Mouse (Mus musculus) embryonic facial prominence, embryonic 14.5 days (tissue): Measurements from ENCODE around the gene Sh3rf3. TPM values are rescaled to one million over a fixed set of nuclear protein-coding genes. Genes with fewer than 3 reads are reported as not detected.

Experiments
- ATAC-seq: fragments of 200-750 bp; cut with Nextera tagmentation; 2 replicates; pipeline ENCODE4 v1.8.0; 2017; ENCODE audit warnings: low read depth, moderate number of reproducible peaks, moderate TSS enrichment
- DNase-seq: peaks from one replicate; pipeline ENCODE4 v3.0.0-alpha.2; 2015; ENCODE audit warnings: low spot score
- H3K27ac ChIP-seq: fragments of 300-500 bp; sonication (generic); replicated peaks from 2 replicates; pipeline ENCODE4 v1.5.1; 2014; ENCODE audit warnings: low read depth, mild to moderate bottlenecking, low read length, moderate library complexity
- H3K27me3 ChIP-seq: fragments of 300-500 bp; sonication (generic); replicated peaks from 2 replicates; pipeline ENCODE4 v1.6.1; 2014; ENCODE audit warnings: low read length; ENCODE audit not compliant: control insufficient read depth, insufficient read depth
- H3K36me3 ChIP-seq: fragments of 300-500 bp; sonication (generic); 2 replicates; pipeline ENCODE4 v1.6.1; 2014; ENCODE audit warnings: low read length, mixed read lengths; ENCODE audit not compliant: control insufficient read depth, insufficient read depth
- H3K4me1 ChIP-seq: fragments of 300-500 bp; sonication (generic); 2 replicates; pipeline ENCODE4 v1.6.1; 2014; ENCODE audit warnings: antibody characterized with exemption, low read length; ENCODE audit not compliant: control insufficient read depth, insufficient read depth
- H3K4me2 ChIP-seq: fragments of 300-500 bp; sonication (generic); 2 replicates; pipeline ENCODE4 v1.6.1; 2014; ENCODE audit warnings: low read depth, mild to moderate bottlenecking, low read length, moderate library complexity, mixed read lengths
- H3K4me3 ChIP-seq: fragments of 300-500 bp; sonication (generic); 2 replicates; pipeline ENCODE4 v1.5.1; 2014; ENCODE audit warnings: low read depth, mild to moderate bottlenecking, low read length
- H3K9ac ChIP-seq: fragments of 300-500 bp; sonication (generic); 2 replicates; pipeline ENCODE4 v1.6.1; 2014; ENCODE audit warnings: low read depth, mild to moderate bottlenecking, low read length, moderate library complexity, mixed read lengths
- H3K9me3 ChIP-seq: fragments of 300-500 bp; sonication (generic); 2 replicates; pipeline ENCODE4 v1.6.1; 2016; ENCODE audit warnings: low read length; ENCODE audit not compliant: control insufficient read depth
- WGBS: fragments of 180-500 bp; shearing (Covaris S2); extraction: QIAGEN DNeasy Blood & Tissue Kit; methylation state at CpG from one replicate; pipeline ENCODE4 v1.1.7; 2014; 5-methylcytosine and 5-hydroxymethylcytosine counted together
- polyA plus RNA-seq: library from polyadenylated mRNA; unstranded; fragments of >200 nt; fragmentation: Nextera tagmentation; extraction: Ambion mirVana; gene quantifications from 2 replicates; pipeline ENCODE4 v1.2.1, GENCODE M21; 2014

The Sh3rf3 gene
- polyA plus RNA-seq, 1 experiment from 2014 or later: 3.1 TPM

DNA sequence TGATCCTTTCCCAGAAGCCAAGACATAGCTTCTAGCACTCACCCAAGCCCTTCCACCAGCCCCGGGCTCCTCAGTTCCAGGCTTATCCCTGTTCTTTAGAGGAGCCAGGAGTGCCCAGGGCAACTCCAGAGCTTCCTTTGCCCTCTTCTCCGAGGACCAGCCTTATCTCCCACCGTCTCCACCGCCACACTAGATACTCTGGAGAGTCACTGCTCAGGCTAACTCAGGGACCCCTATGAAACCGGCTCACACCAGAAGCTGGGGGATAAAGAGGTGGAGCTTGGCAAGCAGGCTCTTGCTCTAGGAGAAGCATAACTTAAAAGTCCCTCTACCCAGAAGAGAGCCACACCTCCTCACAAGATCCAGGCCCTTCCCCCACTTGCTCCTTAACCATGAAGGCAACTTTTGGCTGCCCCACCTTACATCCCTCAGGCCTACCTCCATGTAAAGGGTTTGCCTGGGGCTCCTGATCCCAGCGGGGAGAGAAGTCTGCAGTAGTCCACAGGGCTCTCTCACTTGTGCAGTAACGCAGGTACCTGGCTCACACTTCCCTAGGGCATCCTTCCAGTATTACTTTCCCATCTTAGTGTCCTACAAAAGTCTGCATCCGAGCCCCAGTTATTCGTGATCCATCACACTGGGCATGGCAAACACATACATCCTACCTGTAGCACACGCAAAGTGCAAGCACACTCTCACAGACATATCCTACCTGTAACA, 337.9 kb downstream of the Sh3rf3 start:
- DNase-seq: no peak
- no peak for ATAC-seq
- no peaks in the 10 kb centered on the region for H3K36me3 ChIP-seq
- no peak overlapping the region for H3K4me3 ChIP-seq
- H3K27me3 ChIP-seq: no peaks in the 10 kb centered on the region
- no peaks in the 10 kb centered on the region for H3K4me1 ChIP-seq
- no peak overlapping the region for H3K27ac ChIP-seq
- no peak overlapping the region for H3K4me2 ChIP-seq
- no peaks in the 10 kb centered on the region for H3K9me3 ChIP-seq
- no peak overlapping the region for H3K9ac ChIP-seq
- WGBS: 79% methylated on average over 10 of the region's 10 CpGs

DNA sequence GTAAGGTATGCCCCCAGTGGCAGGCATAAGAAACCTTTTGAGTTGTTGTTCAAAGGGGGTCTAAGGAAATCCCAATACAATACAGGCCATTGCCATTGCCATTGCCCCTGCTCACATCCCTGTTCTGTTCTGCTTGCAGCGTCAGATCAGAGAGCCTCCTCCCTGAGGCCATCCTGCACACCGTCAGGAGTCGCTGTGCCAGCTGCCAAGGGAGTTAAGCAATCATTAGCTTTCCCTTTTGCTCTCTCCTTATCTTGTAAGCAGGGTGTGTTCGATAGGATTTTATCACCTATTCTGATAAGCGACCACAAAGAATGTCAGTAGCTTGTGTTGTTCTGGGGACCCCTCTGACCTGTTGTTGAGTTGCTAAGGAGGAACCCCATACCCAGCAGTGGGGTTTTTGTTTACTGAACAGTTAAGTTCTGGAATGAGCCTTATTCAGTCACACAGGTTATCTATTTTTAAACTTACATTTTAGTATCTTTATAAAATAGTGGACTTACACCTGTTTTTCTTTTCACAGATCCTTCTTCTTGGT, 339.5 kb downstream of the Sh3rf3 start:
- H3K4me3 ChIP-seq: no peak overlapping the region
- H3K9ac ChIP-seq: no peak overlapping the region
- no peak overlapping the region for H3K27ac ChIP-seq
- H3K36me3 ChIP-seq: no peaks in the 10 kb centered on the region
- H3K27me3 ChIP-seq: no peaks in the 10 kb centered on the region
- ATAC-seq: no peak
- H3K4me1 ChIP-seq: no peaks in the 10 kb centered on the region
- H3K4me2 ChIP-seq: no peak overlapping the region
- WGBS: 70% methylated on average over 5 of the region's 5 CpGs
- H3K9me3 ChIP-seq: no peaks in the 10 kb centered on the region
- DNase-seq: no peak

GRCm38 (mm10) chr10:59158627-59159026, 345.5 kb downstream of the Sh3rf3 start:
- Histone ChIP-seq H3K9me3 (no peaks in the 10 kb centered on the region), H3K27ac (no peak overlapping the region), H3K4me3 (no peak overlapping the region), H3K36me3 (no peaks in the 10 kb centered on the region), H3K4me1 (no peaks in the 10 kb centered on the region), H3K9ac (no peak overlapping the region), H3K4me2 (no peak overlapping the region), H3K27me3 (no peaks in the 10 kb centered on the region)
- ATAC-seq (no peak), DNase-seq (no peak)
- 50% methylated on average over 3 of the region's 3 CpGs for WGBS

DNA sequence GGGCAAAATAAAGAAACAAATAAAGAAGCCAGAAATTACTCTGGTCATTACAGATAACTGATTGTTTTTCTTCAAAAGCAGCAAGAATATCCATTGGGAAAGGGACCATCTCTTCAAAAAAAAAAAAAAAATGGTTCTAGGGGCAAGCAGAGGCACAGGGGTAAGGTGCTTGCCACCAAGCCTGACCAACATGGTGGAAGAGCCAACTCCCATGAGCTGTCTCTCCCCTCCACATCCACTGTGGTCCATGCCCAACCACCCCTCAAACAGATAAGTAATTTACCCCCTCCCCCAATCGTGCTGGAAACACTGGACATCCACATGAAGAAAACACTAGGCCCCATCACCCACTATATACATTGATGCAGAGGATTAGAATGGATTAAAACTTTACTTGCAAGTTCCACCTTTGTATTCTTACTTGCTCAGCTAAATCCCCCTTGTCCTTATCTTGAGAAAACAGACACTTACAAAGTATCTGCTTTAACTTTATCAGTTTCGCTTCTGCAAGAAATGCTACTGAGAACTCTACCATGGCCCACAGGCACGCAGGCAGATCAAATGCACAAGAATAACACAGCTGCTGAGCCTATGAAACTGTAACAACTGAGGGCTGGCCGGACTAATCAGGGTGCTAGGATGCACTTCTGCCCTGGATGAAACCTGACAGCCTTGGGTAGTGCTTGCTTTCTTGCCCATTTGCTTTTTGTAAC, 349.2 kb downstream of the Sh3rf3 start:
- peaks cover 6% of the 10 kb centered on the region; the same call in 1 of the 2 replicates for H3K36me3 ChIP-seq
- H3K9ac ChIP-seq: no peak overlapping the region
- 52% methylated on average over 4 of the region's 4 CpGs for WGBS
- no peaks in the 10 kb centered on the region for H3K9me3 ChIP-seq
- no peak overlapping the region for H3K4me3 ChIP-seq
- H3K27me3 ChIP-seq: no peaks in the 10 kb centered on the region
- H3K4me1 ChIP-seq: no peaks in the 10 kb centered on the region
- DNase-seq (no peak), ATAC-seq (no peak)
- no peak overlapping the region for H3K27ac ChIP-seq
- no peak overlapping the region for H3K4me2 ChIP-seq

- Histone ChIP-seq H3K4me1 (no peaks in the 10 kb centered on the region), H3K27me3 (no peaks in the 10 kb centered on the region), H3K4me2 (no peak overlapping the region), H3K4me3 (no peak overlapping the region), H3K9me3 (no peaks in the 10 kb centered on the region), H3K36me3 (peaks cover 12% of the 10 kb centered on the region; the same call in 1 of the 2 replicates), H3K9ac (no peak overlapping the region), H3K27ac (no peak overlapping the region)
- 68% methylated on average over 14 of the region's 14 CpGs for WGBS
- ATAC-seq: no peak
- DNase-seq: peak; percentile 73
These were observed 353.2 kb downstream of the Sh3rf3 start for GRCm38 (mm10) chr10:59166104-59166944.

GRCm38 (mm10) chr10:59171042-59171441, 357.9 kb downstream of the Sh3rf3 start:
- DNase-seq: peak; percentile 36
- H3K4me1 ChIP-seq: no peaks in the 10 kb centered on the region
- 0 out of 2 replicates have a peak, but pooled peaks cover 8% of the 10 kb centered on the region for H3K36me3 ChIP-seq
- H3K4me2 ChIP-seq: no peak overlapping the region
- 56% methylated on average over 3 of the region's 3 CpGs for WGBS
- no peak for ATAC-seq
- no peak overlapping the region for H3K27ac ChIP-seq
- H3K9me3 ChIP-seq: no peaks in the 10 kb centered on the region
- no peak overlapping the region for H3K9ac ChIP-seq
- no peak overlapping the region for H3K4me3 ChIP-seq
- H3K27me3 ChIP-seq: no peaks in the 10 kb centered on the region

GRCm38 (mm10) chr10:59172539-59172938, 359.4 kb downstream of the Sh3rf3 start:
- Histone ChIP-seq H3K4me1 (no peaks in the 10 kb centered on the region), H3K9me3 (no peaks in the 10 kb centered on the region), H3K9ac (no peak overlapping the region), H3K27me3 (no peaks in the 10 kb centered on the region), H3K4me2 (no peak overlapping the region), H3K27ac (no peak overlapping the region), H3K4me3 (no peak overlapping the region), H3K36me3 (0 out of 2 replicates have a peak, but pooled peaks cover 12% of the 10 kb centered on the region)
- WGBS: 92% methylated on average over 1 of the region's 1 CpGs
- DNase-seq: no peak
- ATAC-seq: no peak

- 76% methylated on average over 3 of the region's 3 CpGs for WGBS
These were observed 366.5 kb downstream of the Sh3rf3 start for GRCm38 (mm10) chr10:59179620-59180019.

More at GRCm38 (mm10) chr10:59179620-59180019, 366.5 kb downstream of the Sh3rf3 start:
- peak; percentile 16 for DNase-seq
- Histone ChIP-seq H3K27ac (no peak overlapping the region), H3K4me2 (no peak overlapping the region), H3K9ac (no peak overlapping the region), H3K36me3 (peaks cover 22% of the 10 kb centered on the region; the same call in 1 of the 2 replicates), H3K4me1 (no peaks in the 10 kb centered on the region), H3K27me3 (no peaks in the 10 kb centered on the region), H3K9me3 (no peaks in the 10 kb centered on the region), H3K4me3 (no peak overlapping the region)
- ATAC-seq: no peak
